Mouse (Mus musculus) midbrain, embryonic 11.5 days (tissue): ENCODE measurements at regions not wholly inside any gene's neighbourhood (a gene's known extent, or its start where the extent isn't known, plus 50 kb on each side); places are given as distances from the start of the nearest gene placed in this dataset.

ENCODE experiments used
- ATAC-seq: fragments of 200-750 bp; cut with Nextera tagmentation; 2 replicates; pipeline ENCODE4 v1.8.0; 2017; ENCODE audit warnings: moderate TSS enrichment, moderate library complexity; ENCODE audit not compliant: low FRiP score
- DNase-seq: peaks from one replicate; pipeline ENCODE4 v3.0.0; 2015; ENCODE audit warnings: low spot score; ENCODE audit errors: missing footprints
- H3K27ac ChIP-seq: fragments of 300-500 bp; sonication (generic); 2 replicates; pipeline ENCODE4 v1.5.1; 2014; ENCODE audit warnings: low read depth, low read length
- H3K27me3 ChIP-seq: fragments of 300-500 bp; sonication (generic); 2 replicates; pipeline ENCODE4 v1.6.1; 2014; ENCODE audit warnings: mild to moderate bottlenecking, low read length, moderate library complexity, mixed read lengths; ENCODE audit not compliant: control insufficient read depth, insufficient read depth
- H3K36me3 ChIP-seq: fragments of 300-500 bp; sonication (generic); 2 replicates; pipeline ENCODE4 v1.6.1; 2014; ENCODE audit warnings: mild to moderate bottlenecking, low read length, moderate library complexity, mixed read lengths; ENCODE audit not compliant: control insufficient read depth, insufficient read depth
- H3K4me1 ChIP-seq: fragments of 300-500 bp; sonication (generic); 2 replicates; pipeline ENCODE4 v1.6.1; 2014; ENCODE audit warnings: low read length; ENCODE audit not compliant: control insufficient read depth, insufficient read depth
- H3K4me2 ChIP-seq: fragments of 300-500 bp; sonication (generic); 2 replicates; pipeline ENCODE4 v1.6.1; 2014; ENCODE audit warnings: mild to moderate bottlenecking, moderate library complexity
- H3K4me3 ChIP-seq: fragments of 300-500 bp; sonication (generic); 2 replicates; pipeline ENCODE4 v1.5.1; 2014; ENCODE audit warnings: low read depth, low read length
- H3K9ac ChIP-seq: fragments of 300-500 bp; sonication (generic); 2 replicates; pipeline ENCODE4 v1.6.1; 2014; ENCODE audit warnings: low read length
- H3K9me3 ChIP-seq: fragments of 300-500 bp; sonication (generic); 2 replicates; pipeline ENCODE4 v1.6.1; 2016; ENCODE audit warnings: low read length; ENCODE audit not compliant: control insufficient read depth
- WGBS: fragments of 180-500 bp; shearing (Covaris S2); extraction: QIAGEN DNeasy Blood & Tissue Kit; methylation state at CpG from one replicate; pipeline ENCODE4 v1.1.7; 2014; 5-methylcytosine and 5-hydroxymethylcytosine counted together

- Histone ChIP-seq H3K27ac (no peak overlapping the region), H3K36me3 (no peaks in the 10 kb centered on the region), H3K27me3 (no peaks in the 10 kb centered on the region), H3K4me3 (peak overlapping the region; percentile 15; the same call in 1 of the 2 replicates), H3K4me1 (no peaks in the 10 kb centered on the region), H3K4me2 (peak overlapping the region; percentile 39), H3K9me3 (no peaks in the 10 kb centered on the region), H3K9ac (peak overlapping the region; percentile 24; the same call in 1 of the 2 replicates)
- WGBS: 24% methylated on average over 24 of the region's 24 CpGs
- ATAC-seq (peak; percentile 92), DNase-seq (no peak)
These were observed 164.9 kb downstream of the Tm4sf1 start for GRCm38 (mm10) chr3:57136847-57137246.

GRCm38 (mm10) chr3:57128606-57129005 is 173.2 kb downstream of the Tm4sf1 start:
- Histone ChIP-seq H3K4me2 (no peak overlapping the region), H3K4me3 (no peak overlapping the region), H3K27ac (no peak overlapping the region), H3K27me3 (no peaks in the 10 kb centered on the region), H3K9ac (no peak overlapping the region), H3K4me1 (no peaks in the 10 kb centered on the region), H3K9me3 (no peaks in the 10 kb centered on the region), H3K36me3 (no peaks in the 10 kb centered on the region)
- ATAC-seq: no peak
- no peak for DNase-seq
- WGBS: 89% methylated on average over 2 of the region's 2 CpGs

- Histone ChIP-seq H3K9me3 (no peaks in the 10 kb centered on the region), H3K27me3 (no peaks in the 10 kb centered on the region), H3K27ac (no peak overlapping the region), H3K4me2 (no peak overlapping the region), H3K4me3 (no peak overlapping the region), H3K4me1 (no peaks in the 10 kb centered on the region), H3K36me3 (no peaks in the 10 kb centered on the region), H3K9ac (no peak overlapping the region)
- DNase-seq: no peak
- ATAC-seq: no peak
- 71% methylated on average over 4 of the region's 4 CpGs for WGBS
These were observed 175.8 kb downstream of the Tm4sf1 start for GRCm38 (mm10) chr3:57125792-57126485.

GRCm38 (mm10) chr3:57118016-57118415 is 183.8 kb downstream of the Tm4sf1 start:
- H3K4me2 ChIP-seq: no peak overlapping the region
- no peaks in the 10 kb centered on the region for H3K9me3 ChIP-seq
- no peak overlapping the region for H3K27ac ChIP-seq
- no peak overlapping the region for H3K4me3 ChIP-seq
- WGBS: 85% methylated on average over 1 of the region's 1 CpGs
- no peak for DNase-seq
- no peak for ATAC-seq
- H3K27me3 ChIP-seq: no peaks in the 10 kb centered on the region
- no peak overlapping the region for H3K9ac ChIP-seq
- H3K4me1 ChIP-seq: no peaks in the 10 kb centered on the region
- no peaks in the 10 kb centered on the region for H3K36me3 ChIP-seq

GRCm38 (mm10) chr3:57102254-57102653 is 199.5 kb downstream of the Tm4sf1 start:
- Histone ChIP-seq H3K27ac (no peak overlapping the region), H3K27me3 (no peaks in the 10 kb centered on the region), H3K4me2 (no peak overlapping the region), H3K36me3 (no peaks in the 10 kb centered on the region), H3K9me3 (no peaks in the 10 kb centered on the region), H3K4me3 (no peak overlapping the region), H3K4me1 (no peaks in the 10 kb centered on the region), H3K9ac (no peak overlapping the region)
- no peak for ATAC-seq
- WGBS: 84% methylated on average over 2 of the region's 2 CpGs
- no peak for DNase-seq

GRCm38 (mm10) chr3:57100515-57100914 is 201.3 kb downstream of the Tm4sf1 start:
- DNase-seq: no peak
- Histone ChIP-seq H3K4me2 (no peak overlapping the region), H3K4me3 (no peak overlapping the region), H3K4me1 (no peaks in the 10 kb centered on the region), H3K9me3 (no peaks in the 10 kb centered on the region), H3K36me3 (no peaks in the 10 kb centered on the region), H3K27me3 (no peaks in the 10 kb centered on the region), H3K27ac (no peak overlapping the region), H3K9ac (no peak overlapping the region)
- WGBS: 94% methylated on average over 1 of the region's 1 CpGs
- ATAC-seq: no peak

- ATAC-seq: no peak
These were observed 206.9 kb downstream of the Tm4sf1 start for GRCm38 (mm10) chr3:57094936-57095335.

GRCm38 (mm10) chr3:57093201-57093940 is 208.4 kb downstream of the Tm4sf1 start:
- no peak overlapping the region for H3K4me2 ChIP-seq
- 88% methylated on average over 1 of the region's 1 CpGs for WGBS
- no peaks in the 10 kb centered on the region for H3K9me3 ChIP-seq
- DNase-seq (no peak), ATAC-seq (no peak)
- H3K27me3 ChIP-seq: no peaks in the 10 kb centered on the region
- no peak overlapping the region for H3K4me3 ChIP-seq
- H3K9ac ChIP-seq: no peak overlapping the region
- no peaks in the 10 kb centered on the region for H3K36me3 ChIP-seq
- H3K27ac ChIP-seq: no peak overlapping the region
- no peaks in the 10 kb centered on the region for H3K4me1 ChIP-seq

More at GRCm38 (mm10) chr3:57094936-57095335, 206.9 kb downstream of the Tm4sf1 start:
- no peak overlapping the region for H3K4me3 ChIP-seq
- DNase-seq: no peak
- 77% methylated on average over 3 of the region's 3 CpGs for WGBS
- H3K27me3 ChIP-seq: no peaks in the 10 kb centered on the region
- no peaks in the 10 kb centered on the region for H3K9me3 ChIP-seq
- H3K9ac ChIP-seq: no peak overlapping the region
- H3K27ac ChIP-seq: no peak overlapping the region
- no peaks in the 10 kb centered on the region for H3K36me3 ChIP-seq
- H3K4me2 ChIP-seq: no peak overlapping the region
- no peaks in the 10 kb centered on the region for H3K4me1 ChIP-seq

GRCm38 (mm10) chr3:57074516-57074915 is 227.3 kb downstream of the Tm4sf1 start:
- ATAC-seq: no peak
- Histone ChIP-seq H3K9me3 (no peaks in the 10 kb centered on the region), H3K36me3 (no peaks in the 10 kb centered on the region), H3K4me2 (no peak overlapping the region), H3K4me1 (no peaks in the 10 kb centered on the region), H3K27me3 (no peaks in the 10 kb centered on the region), H3K4me3 (no peak overlapping the region), H3K27ac (no peak overlapping the region), H3K9ac (no peak overlapping the region)
- WGBS: 97% methylated on average over 1 of the region's 1 CpGs
- no peak for DNase-seq
